Mouse (Mus musculus): ENCODE results near the gene Lrp5. TPM values are rescaled to one million over a fixed set of nuclear protein-coding genes. Genes with fewer than 3 reads are reported as not detected.

Lrp5 gene
- polyA plus RNA-seq, 1 experiment: 24.2 TPM

DNA sequence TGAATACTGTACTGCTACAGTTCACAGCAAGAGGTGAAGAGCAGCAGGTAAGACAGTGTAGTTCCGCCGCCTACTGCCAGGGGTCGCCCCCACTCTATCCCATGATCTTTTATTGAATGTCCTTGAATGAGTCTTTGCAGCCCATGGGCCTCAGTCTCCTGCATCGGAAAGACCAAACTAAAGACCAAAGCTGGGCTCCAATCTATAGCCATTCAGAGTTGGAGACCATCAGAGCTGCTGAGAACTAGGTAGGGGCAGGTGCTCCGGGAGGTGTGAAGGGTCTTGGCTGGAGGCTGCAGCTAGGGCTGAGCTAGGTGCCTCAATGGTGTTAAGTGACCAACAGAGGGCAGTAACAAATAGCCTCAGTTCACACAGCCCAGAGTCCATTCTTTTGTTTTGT, 62.5 kb downstream of the Lrp5 start:
- no peak for TF ChIP-seq POLR2A (IDR thresholded peaks at IDR 0.05; ENCODE audit: borderline replicate concordance, low read depth, low read length)
- peak; percentile 57 for TF ChIP-seq CTCF (IDR thresholded peaks at IDR 0.05; ENCODE audit: low read depth, low read length)
- no peak overlapping the region for H3K27ac ChIP-seq (ENCODE audit: insufficient read depth, low read depth, low read length)
- H3K4me1 ChIP-seq (ENCODE audit: control insufficient read depth, insufficient read depth, low read length): no peaks in the 10 kb centered on the region
- H3K4me3 ChIP-seq (ENCODE audit: insufficient read depth, low read length): no peak overlapping the region

DNA sequence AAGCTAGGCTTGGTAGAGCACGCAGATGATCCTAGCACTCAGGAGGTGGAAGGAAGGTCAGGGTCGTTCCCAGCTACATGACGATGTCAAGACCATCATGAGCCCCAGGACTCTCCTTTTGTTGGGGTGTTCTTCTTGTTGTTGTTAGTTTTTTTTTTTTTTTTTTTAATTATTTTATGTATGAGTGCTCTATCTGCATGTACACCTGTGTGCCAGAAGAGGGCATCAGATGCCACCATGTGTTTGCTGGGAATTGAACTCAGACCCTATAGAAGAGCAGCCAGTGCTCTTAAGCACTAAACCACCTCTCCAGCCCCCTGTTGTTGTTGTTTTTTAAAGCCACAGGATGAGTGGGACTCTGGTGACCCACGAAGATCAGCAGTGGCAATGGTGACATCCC, 63.1 kb downstream of the Lrp5 start:
- Histone ChIP-seq H3K4me3 (ENCODE audit: insufficient read depth, low read length) (no peak overlapping the region), H3K27ac (ENCODE audit: insufficient read depth, low read depth, low read length) (no peak overlapping the region), H3K4me1 (ENCODE audit: control insufficient read depth, insufficient read depth, low read length) (no peaks in the 10 kb centered on the region)
- TF ChIP-seq POLR2A (IDR thresholded peaks at IDR 0.05; ENCODE audit: borderline replicate concordance, low read depth, low read length): no peak
- no peak for TF ChIP-seq CTCF (IDR thresholded peaks at IDR 0.05; ENCODE audit: low read depth, low read length)

DNA sequence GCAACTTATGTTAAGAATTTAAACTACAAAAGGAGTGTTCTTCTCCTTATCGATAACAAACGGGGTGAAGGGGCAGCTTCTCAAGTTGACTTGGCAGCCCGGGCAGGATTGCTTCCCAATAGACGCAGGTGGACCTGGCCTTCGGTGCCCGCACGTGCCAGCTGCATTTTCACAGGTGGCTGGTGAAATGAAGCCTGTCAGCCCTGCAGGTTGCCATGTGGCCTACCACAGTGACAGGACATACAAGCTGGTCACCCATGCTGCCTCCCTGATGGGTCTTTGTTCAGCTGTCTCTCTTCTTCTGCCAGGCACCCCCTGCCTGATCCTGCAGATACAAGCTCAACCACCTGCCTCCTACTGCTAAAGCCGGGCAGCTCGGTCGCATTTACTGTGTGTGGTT, 65.5 kb downstream of the Lrp5 start:
- H3K4me1 ChIP-seq (ENCODE audit: control insufficient read depth, insufficient read depth, low read length): no peaks in the 10 kb centered on the region
- no peak overlapping the region for H3K27ac ChIP-seq (ENCODE audit: insufficient read depth, low read depth, low read length)
- no peak for TF ChIP-seq CTCF (IDR thresholded peaks at IDR 0.05; ENCODE audit: low read depth, low read length)
- TF ChIP-seq POLR2A (IDR thresholded peaks at IDR 0.05; ENCODE audit: borderline replicate concordance, low read depth, low read length): no peak
- no peak overlapping the region for H3K4me3 ChIP-seq (ENCODE audit: insufficient read depth, low read length)

DNA sequence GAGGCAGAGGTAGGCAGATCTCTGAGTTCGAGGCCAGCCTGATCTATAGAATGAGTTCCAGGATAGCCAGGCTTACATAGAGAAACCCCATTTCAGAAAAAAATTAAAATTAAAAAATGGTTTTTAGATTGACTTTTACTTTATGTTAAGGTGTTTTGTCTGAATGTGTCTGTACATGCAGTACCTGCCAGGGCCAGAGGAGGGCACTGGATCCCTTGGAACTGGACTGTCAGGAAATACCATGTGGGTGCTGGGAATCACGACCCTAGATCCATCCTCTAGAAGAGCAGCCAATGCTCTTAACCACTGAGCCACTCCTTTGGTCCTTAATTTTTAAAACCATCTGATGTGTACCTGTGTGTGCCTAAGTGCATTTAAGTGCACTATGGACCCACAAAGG, 67.0 kb downstream of the Lrp5 start:
- TF ChIP-seq POLR2A (IDR thresholded peaks at IDR 0.05; ENCODE audit: borderline replicate concordance, low read depth, low read length) (no peak), CTCF (IDR thresholded peaks at IDR 0.05; ENCODE audit: low read depth, low read length) (peak; percentile 29; the same call in 1 of the 2 replicates)
- no peak overlapping the region for H3K27ac ChIP-seq (ENCODE audit: insufficient read depth, low read depth, low read length)
- H3K4me1 ChIP-seq (ENCODE audit: control insufficient read depth, insufficient read depth, low read length): no peaks in the 10 kb centered on the region
- no peak overlapping the region for H3K4me3 ChIP-seq (ENCODE audit: insufficient read depth, low read length)

DNA sequence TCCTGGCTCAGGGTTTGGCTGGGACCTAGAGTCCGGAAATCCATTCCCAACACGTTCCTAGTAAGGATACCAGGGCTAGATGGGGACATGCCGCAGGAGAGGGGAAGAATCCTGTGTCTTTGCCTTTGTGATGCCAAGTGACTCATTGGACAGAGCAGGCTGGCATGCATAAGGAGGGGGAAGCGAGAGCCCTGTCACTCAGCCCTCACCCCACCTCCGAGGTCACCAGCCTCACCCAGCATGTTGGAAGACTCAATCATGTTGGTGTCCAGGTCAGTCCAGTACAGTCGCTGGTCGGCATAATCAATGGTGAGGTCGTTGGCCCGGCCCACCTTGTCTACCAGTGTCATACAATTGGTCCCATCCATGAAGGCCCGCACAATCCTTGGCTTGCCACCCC, 72.4 kb downstream of the Lrp5 start:
- Histone ChIP-seq H3K4me1 (ENCODE audit: control insufficient read depth, insufficient read depth, low read length) (no peaks in the 10 kb centered on the region), H3K4me3 (ENCODE audit: insufficient read depth, low read length) (no peak overlapping the region), H3K27ac (ENCODE audit: insufficient read depth, low read depth, low read length) (no peak overlapping the region)
- TF ChIP-seq CTCF (IDR thresholded peaks at IDR 0.05; ENCODE audit: low read depth, low read length) (no peak), POLR2A (IDR thresholded peaks at IDR 0.05; ENCODE audit: borderline replicate concordance, low read depth, low read length) (no peak)

DNA sequence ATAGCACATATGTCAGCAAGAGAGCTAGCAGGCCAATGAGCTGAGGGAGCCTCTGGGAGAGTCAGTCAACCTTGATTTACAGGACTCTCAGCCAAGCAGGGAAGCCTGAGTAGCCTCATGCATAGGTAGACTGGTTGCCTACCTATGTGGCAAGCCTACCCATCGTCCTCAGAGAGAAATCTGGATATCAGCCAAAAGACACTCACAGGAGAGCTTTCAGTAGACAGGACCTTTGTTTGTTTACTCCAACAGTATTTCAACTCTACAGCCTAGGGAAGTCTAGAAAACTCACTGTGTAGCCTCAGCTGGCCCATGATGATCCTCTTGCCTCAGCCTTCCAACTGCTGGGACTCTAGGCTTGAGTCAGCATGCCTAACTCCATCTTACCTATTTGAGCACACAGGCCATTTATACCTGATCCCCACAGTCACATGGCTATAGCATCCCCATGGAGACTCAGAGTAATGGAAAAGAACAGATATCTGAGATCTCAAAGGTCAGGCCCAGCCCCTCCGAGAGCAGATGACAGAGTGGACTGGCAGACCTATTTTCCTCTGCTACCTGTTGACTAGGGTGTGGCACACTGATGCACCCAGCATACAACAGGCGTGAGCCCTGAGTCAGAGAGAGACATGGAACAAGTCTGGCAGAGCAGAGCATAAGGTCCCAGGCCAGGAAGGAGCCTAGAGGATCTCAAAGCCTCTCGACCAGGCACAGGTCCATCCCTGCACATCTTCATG, 73.7 kb downstream of the Lrp5 start:
- no peak for TF ChIP-seq CTCF (IDR thresholded peaks at IDR 0.05; ENCODE audit: low read depth, low read length)
- no peak for TF ChIP-seq POLR2A (IDR thresholded peaks at IDR 0.05; ENCODE audit: borderline replicate concordance, low read depth, low read length)
- Histone ChIP-seq H3K4me3 (ENCODE audit: insufficient read depth, low read length) (no peak overlapping the region), H3K27ac (ENCODE audit: insufficient read depth, low read depth, low read length) (no peak overlapping the region), H3K4me1 (ENCODE audit: control insufficient read depth, insufficient read depth, low read length) (no peaks in the 10 kb centered on the region)

DNA sequence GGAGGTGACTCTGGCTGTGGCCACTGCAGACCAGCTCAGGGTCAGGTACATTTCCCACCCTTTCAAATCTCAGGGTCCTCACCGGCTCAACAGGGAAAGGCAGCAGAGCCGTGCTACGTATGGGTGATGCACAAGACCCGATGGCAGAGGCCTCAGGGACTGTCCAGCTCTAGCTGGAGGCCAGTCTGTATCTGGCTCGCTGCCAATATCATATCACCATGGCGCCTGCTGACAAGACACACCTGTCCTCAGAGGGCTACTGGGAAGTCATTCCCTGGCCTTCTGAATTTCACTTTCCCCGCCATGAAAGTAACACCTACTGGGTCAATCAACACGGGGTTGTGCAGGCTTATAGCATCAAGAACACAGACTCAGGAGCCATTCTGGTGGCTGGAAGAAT, 74.6 kb downstream of the Lrp5 start:
- Histone ChIP-seq H3K27ac (ENCODE audit: insufficient read depth, low read depth, low read length) (no peak overlapping the region), H3K4me3 (ENCODE audit: insufficient read depth, low read length) (no peak overlapping the region), H3K4me1 (ENCODE audit: control insufficient read depth, insufficient read depth, low read length) (no peaks in the 10 kb centered on the region)
- no peak for TF ChIP-seq CTCF (IDR thresholded peaks at IDR 0.05; ENCODE audit: low read depth, low read length)
- TF ChIP-seq POLR2A (IDR thresholded peaks at IDR 0.05; ENCODE audit: borderline replicate concordance, low read depth, low read length): no peak

DNA sequence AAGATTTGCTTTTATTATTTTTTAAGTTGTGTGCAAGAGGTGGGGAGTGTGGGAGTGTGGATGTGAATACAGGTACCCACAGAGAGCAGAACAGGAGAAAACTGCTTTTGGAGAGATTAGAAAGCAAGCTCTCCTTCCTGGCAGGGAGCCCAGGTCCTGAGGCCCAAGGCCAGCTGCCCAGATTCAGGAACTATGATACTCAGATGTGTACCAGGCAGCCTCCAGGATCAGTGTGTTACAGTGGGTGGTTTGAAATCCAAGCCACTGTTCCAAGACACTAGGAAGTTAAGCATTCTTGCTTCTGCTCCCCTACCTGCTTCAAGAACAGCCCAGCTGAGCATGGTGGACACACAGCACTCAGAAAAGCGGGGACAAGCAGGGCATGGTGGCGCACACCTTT, 75.5 kb downstream of the Lrp5 start:
- TF ChIP-seq CTCF (IDR thresholded peaks at IDR 0.05; ENCODE audit: low read depth, low read length) (no peak), POLR2A (IDR thresholded peaks at IDR 0.05; ENCODE audit: borderline replicate concordance, low read depth, low read length) (no peak)
- Histone ChIP-seq H3K4me1 (ENCODE audit: control insufficient read depth, insufficient read depth, low read length) (no peaks in the 10 kb centered on the region), H3K27ac (ENCODE audit: insufficient read depth, low read depth, low read length) (no peak overlapping the region), H3K4me3 (ENCODE audit: insufficient read depth, low read length) (no peak overlapping the region)

DNA sequence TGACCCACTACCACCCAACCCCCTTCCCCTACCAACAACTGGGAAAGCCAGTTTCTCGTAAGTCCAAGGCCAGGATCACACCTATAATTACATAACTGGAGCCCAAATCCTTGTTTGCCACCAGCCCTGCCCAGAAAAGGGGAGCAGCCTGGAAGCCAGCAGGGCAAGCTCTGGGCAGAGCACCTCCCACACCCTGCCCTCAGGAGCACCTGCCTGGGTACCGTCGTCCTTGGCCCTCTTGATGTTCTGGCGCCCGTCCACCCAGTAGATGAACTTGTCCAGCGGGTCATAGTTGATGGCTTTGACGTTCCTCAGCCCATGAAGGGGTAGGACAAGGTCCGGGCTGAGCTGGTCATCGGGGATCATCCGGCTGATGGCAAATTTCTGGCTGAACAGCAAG, 76.5 kb downstream of the Lrp5 start:
- H3K4me3 ChIP-seq (ENCODE audit: insufficient read depth, low read length): no peak overlapping the region
- no peak overlapping the region for H3K27ac ChIP-seq (ENCODE audit: insufficient read depth, low read depth, low read length)
- TF ChIP-seq POLR2A (IDR thresholded peaks at IDR 0.05; ENCODE audit: borderline replicate concordance, low read depth, low read length) (no peak), CTCF (IDR thresholded peaks at IDR 0.05; ENCODE audit: low read depth, low read length) (no peak)
- no peaks in the 10 kb centered on the region for H3K4me1 ChIP-seq (ENCODE audit: control insufficient read depth, insufficient read depth, low read length)

DNA sequence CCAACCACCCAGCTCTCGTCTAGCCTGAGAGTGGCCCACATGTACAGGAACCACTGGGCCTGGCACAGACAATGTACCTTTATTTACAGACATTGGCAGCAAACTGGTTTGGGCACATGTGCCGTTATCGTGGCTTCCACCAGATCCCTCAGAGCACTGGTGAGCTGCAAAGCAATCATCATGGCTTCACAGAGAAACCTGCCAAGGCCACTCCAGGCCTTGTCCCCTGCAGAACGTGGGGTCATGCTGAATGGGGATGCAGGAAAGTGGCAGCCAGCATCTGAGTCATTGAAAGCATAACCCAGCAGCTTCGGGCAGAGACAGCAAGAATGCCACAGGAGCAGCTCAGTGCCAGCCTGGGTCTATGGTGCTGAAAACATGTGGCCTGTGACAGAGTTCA, 92.0 kb downstream of the Lrp5 start:
- no peak overlapping the region for H3K4me3 ChIP-seq (ENCODE audit: insufficient read depth, low read length)
- H3K4me1 ChIP-seq (ENCODE audit: control insufficient read depth, insufficient read depth, low read length): no peaks in the 10 kb centered on the region
- H3K27ac ChIP-seq (ENCODE audit: insufficient read depth, low read depth, low read length): no peak overlapping the region
- no peak for TF ChIP-seq CTCF (IDR thresholded peaks at IDR 0.05; ENCODE audit: low read depth, low read length)
- no peak for TF ChIP-seq POLR2A (IDR thresholded peaks at IDR 0.05; ENCODE audit: borderline replicate concordance, low read depth, low read length)
